Mouse (Mus musculus) forebrain, postnatal 0 days (tissue): Measurements from ENCODE around the gene 9930111J21Rik1. TPM values are rescaled to one million over a fixed set of nuclear protein-coding genes. Genes with fewer than 3 reads are reported as not detected.
"Not testable (repeated sequence)": the region's sequence is repeated elsewhere in the genome, so short reads cannot be mapped to it uniquely, and the experiment has no call there.

Experiments used
- ATAC-seq: fragments of 200-750 bp; cut with Nextera tagmentation; 2 replicates; pipeline ENCODE4 v1.8.0; 2017; ENCODE audit warnings: mild to moderate bottlenecking, moderate library complexity
- DNase-seq: peaks from one replicate; pipeline ENCODE4 v3.0.0-alpha.2; 2015
- H3K27ac ChIP-seq: fragments of 300-500 bp; sonication (generic); 2 replicates; pipeline ENCODE4 v1.5.1; 2014; ENCODE audit warnings: low read depth, mild to moderate bottlenecking, antibody characterized with exemption, low read length, moderate library complexity, mixed read lengths
- H3K27me3 ChIP-seq: fragments of 300-500 bp; sonication (generic); 2 replicates; pipeline ENCODE4 v1.6.1; 2014; ENCODE audit warnings: mild to moderate bottlenecking, low read length, mixed read lengths; ENCODE audit not compliant: insufficient read depth
- H3K36me3 ChIP-seq: fragments of 300-500 bp; sonication (generic); 2 replicates; pipeline ENCODE4 v1.6.1; 2014; ENCODE audit warnings: mild to moderate bottlenecking, moderate library complexity; ENCODE audit not compliant: insufficient read depth
- H3K4me1 ChIP-seq: fragments of 300-500 bp; sonication (generic); 2 replicates; pipeline ENCODE4 v1.6.1; 2014; ENCODE audit warnings: antibody characterized with exemption; ENCODE audit not compliant: insufficient read depth
- H3K4me2 ChIP-seq: fragments of 300-500 bp; sonication (generic); 2 replicates; pipeline ENCODE4 v1.6.1; 2014; ENCODE audit warnings: low read depth, mild to moderate bottlenecking, moderate library complexity
- H3K4me3 ChIP-seq: fragments of 300-500 bp; sonication (generic); 2 replicates; pipeline ENCODE4 v1.5.1; 2014; ENCODE audit warnings: low read depth, low read length, mixed read lengths
- H3K9ac ChIP-seq: fragments of 300-500 bp; sonication (generic); 2 replicates; pipeline ENCODE4 v1.6.1; 2014; ENCODE audit warnings: mild to moderate bottlenecking
- H3K9me3 ChIP-seq: fragments of 300-500 bp; sonication (generic); 2 replicates; pipeline ENCODE4 v1.6.1; 2016; ENCODE audit warnings: low read length
- CTCF ChIP-seq: sonication (generic); IDR thresholded peaks from 2 replicates; pipeline ENCODE4 v1.5.1; 2016; ENCODE audit warnings: antibody characterized with exemption, control low read depth, low read depth
- WGBS: fragments of 180-500 bp; shearing (Covaris S2); extraction: QIAGEN DNeasy Blood & Tissue Kit; methylation state at CpG from one replicate; pipeline ENCODE4 v1.1.7; 2014; 5-methylcytosine and 5-hydroxymethylcytosine counted together
- polyA plus RNA-seq: library from polyadenylated mRNA; unstranded; fragments of >200 nt; fragmentation: Nextera tagmentation; extraction: Ambion mirVana; gene quantifications from 2 replicates; pipeline ENCODE4 v1.2.1, GENCODE M21; 2015
- total RNA-seq: library from RNA; depleted of rRNA; stranded (reverse); fragments of >200 nt; gene quantifications from 2 replicates; pipeline ENCODE4 v1.2.3, GENCODE M21; 2014

9930111J21Rik1 gene
- total and polyA plus RNA-seq, 2 experiments from 2014 or later: 0.24 to 0.52 TPM

DNA sequence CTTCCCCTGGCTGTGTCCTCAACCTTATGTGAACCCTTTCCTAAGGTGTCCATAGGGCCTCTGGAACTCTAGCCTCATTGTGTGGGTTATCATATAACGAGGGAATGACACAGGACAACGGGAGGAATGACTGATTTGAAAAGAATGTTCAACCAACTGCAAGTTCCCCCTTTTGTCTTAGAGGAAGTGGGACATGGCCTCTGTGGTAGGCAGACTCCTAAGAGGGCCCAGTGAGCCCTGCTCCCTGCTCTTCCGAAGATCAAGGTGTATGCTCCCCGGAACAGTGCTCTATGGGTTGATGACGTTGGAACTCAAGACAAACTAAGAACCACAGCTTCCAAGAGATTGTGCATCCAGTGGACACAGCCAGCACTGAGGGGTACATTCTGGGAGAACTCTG is 55.4 kb downstream of the 9930111J21Rik1 start:
- not testable (repeated sequence) for H3K4me1 ChIP-seq, DNase-seq, H3K4me3 ChIP-seq, H3K9ac ChIP-seq, H3K27ac ChIP-seq, H3K9me3 ChIP-seq, H3K27me3 ChIP-seq, H3K36me3 ChIP-seq, H3K4me2 ChIP-seq, ATAC-seq
- 73% methylated on average over 5 of the region's 5 CpGs for WGBS

- 82% methylated on average over 3 of the region's 3 CpGs for WGBS
- H3K4me2 ChIP-seq: no peak overlapping the region
Measured at GRCm38 (mm10) chr11:48918380-48918779, 60.8 kb downstream of the 9930111J21Rik1 start.

DNA sequence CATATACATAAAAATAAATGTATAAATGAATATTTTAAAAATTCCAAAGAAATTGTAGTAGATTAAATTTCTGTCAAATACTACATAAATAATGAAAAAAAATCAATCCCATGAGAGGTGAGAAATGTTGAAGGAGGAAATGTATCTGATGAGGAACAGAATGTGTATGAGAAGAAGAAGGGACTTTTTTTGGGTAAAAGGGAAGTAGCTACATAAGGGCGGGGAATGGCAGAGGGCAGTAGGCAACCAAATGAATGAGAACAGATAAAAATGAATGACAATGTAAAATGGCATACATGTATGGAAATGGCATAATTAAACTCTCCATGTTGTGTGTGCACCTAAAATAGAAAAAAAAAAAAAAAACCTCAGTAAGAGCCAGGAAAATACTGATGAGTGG is 65.6 kb downstream of the 9930111J21Rik1 start:
- Histone ChIP-seq H3K27ac (no peak overlapping the region), H3K4me3 (no peak overlapping the region), H3K9ac (no peak overlapping the region), H3K9me3 (no peaks in the 10 kb centered on the region), H3K4me2 (no peak overlapping the region), H3K27me3 (no peaks in the 10 kb centered on the region), H3K36me3 (no peaks in the 10 kb centered on the region), H3K4me1 (no peaks in the 10 kb centered on the region)
- DNase-seq (no peak), ATAC-seq (no peak)
- TF ChIP-seq CTCF: no peak
- 98% methylated on average over 1 of the region's 1 CpGs for WGBS

More at GRCm38 (mm10) chr11:48918380-48918779, 60.8 kb downstream of the 9930111J21Rik1 start:
- Histone ChIP-seq H3K27ac (no peak overlapping the region), H3K36me3 (no peaks in the 10 kb centered on the region), H3K4me3 (no peak overlapping the region), H3K27me3 (no peaks in the 10 kb centered on the region), H3K9ac (no peak overlapping the region), H3K4me1 (no peaks in the 10 kb centered on the region), H3K9me3 (no peaks in the 10 kb centered on the region)
- DNase-seq (no peak), ATAC-seq (no peak)
- no peak for TF ChIP-seq CTCF

- Histone ChIP-seq H3K9me3 (no peaks in the 10 kb centered on the region), H3K4me3 (no peak overlapping the region), H3K9ac (no peak overlapping the region), H3K4me1 (no peaks in the 10 kb centered on the region), H3K36me3 (no peaks in the 10 kb centered on the region), H3K27ac (no peak overlapping the region), H3K27me3 (no peaks in the 10 kb centered on the region), H3K4me2 (no peak overlapping the region)
- WGBS: 61% methylated on average over 1 of the region's 1 CpGs
- DNase-seq (no peak), ATAC-seq (no peak)
- no peak for TF ChIP-seq CTCF
Measured at GRCm38 (mm10) chr11:48908459-48908858, 70.7 kb downstream of the 9930111J21Rik1 start.

GRCm38 (mm10) chr11:48902021-48902420 is 77.2 kb downstream of the 9930111J21Rik1 start, which contains the start of gene Gm5431:
TSS of gene Gm5431 (minus strand) at chr11:48902214.
- Histone ChIP-seq H3K36me3 (no peaks in the 10 kb centered on the region), H3K27me3 (no peaks in the 10 kb centered on the region), H3K4me2 (no peak within 1 kb of the TSS), H3K9me3 (no peaks in the 10 kb centered on the region), H3K27ac (no peak within 1 kb of the TSS), H3K4me3 (no peak within 1 kb of the TSS), H3K4me1 (no peaks in the 10 kb centered on the region), H3K9ac (no peak within 1 kb of the TSS)
- ATAC-seq: no peak
- 81% methylated on average over 2 of the region's 2 CpGs for WGBS
- no peak for DNase-seq
- TF ChIP-seq CTCF: no peak

DNA sequence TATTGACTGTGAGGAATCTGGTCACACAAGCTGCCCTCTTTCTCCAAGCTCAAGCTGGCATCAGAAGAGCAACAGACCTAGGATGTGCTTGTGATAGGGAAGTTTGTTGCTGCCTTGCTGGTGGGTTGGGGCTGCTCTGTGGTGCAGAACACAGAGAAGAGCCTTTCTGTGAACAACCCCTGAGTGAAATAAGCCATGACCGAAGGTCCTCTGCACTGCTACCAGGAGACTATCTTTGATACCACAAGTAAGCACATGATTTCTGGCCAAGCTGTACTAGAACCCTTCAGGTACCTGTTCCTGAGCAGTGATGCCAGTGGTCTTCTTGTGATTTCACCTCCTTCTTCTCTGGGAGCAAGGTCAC is 77.6 kb downstream of the 9930111J21Rik1 start:
- DNase-seq, H3K27me3 ChIP-seq, H3K9ac ChIP-seq, H3K9me3 ChIP-seq, H3K4me2 ChIP-seq, ATAC-seq, H3K4me1 ChIP-seq, H3K36me3 ChIP-seq, H3K4me3 ChIP-seq, H3K27ac ChIP-seq: not testable (repeated sequence)
- 100% methylated on average over 1 of the region's 1 CpGs for WGBS

DNA sequence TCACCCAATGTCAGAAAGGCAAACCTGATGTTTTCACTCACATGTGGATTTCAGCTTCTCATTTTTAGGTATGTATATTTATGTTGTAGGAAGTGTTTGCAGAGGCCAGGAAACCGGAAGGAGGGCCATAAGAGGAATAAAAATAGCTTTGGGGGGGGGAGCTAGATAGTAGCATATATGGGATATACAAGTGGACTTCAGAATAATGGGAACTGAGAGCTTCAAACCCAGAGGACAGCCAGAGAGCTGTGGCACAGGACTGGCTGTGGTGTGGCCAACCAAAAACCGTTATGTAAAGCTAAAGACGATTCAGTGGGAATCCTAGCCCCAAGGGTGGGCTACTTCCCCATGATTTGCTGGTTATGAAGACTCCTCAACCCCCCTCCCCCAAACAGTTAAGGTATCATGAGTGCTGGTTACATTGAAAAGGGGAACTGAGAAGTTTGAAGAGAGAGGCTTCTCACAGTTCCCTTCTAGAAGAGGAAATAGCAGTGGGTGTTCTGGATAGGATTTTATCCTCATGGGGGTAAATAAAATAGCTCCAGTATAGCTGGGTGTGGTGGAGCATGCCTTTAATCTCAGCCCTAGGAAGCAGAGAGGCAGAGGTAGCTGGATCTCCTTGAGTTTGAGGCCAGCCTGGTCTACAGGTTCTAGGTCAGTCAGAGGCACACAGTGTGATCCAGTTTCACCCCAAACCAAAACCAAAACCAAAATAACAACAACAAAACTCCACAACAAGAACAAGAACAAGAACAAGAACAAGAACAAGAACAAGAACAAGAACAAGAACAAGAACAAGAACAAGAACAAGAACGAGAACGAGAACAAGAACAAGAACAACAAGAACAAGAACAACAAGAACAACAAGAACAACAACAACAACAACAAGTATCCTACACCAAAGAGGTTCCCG is 78.3 kb downstream of the 9930111J21Rik1 start:
- not testable (repeated sequence) for H3K4me1 ChIP-seq
- WGBS: 82% methylated on average over 6 of the region's 6 CpGs

More for the DNA sequence above, 78.3 kb downstream of the 9930111J21Rik1 start:
- H3K9me3 ChIP-seq, H3K36me3 ChIP-seq, ATAC-seq, H3K27ac ChIP-seq, H3K9ac ChIP-seq, H3K4me2 ChIP-seq, DNase-seq, H3K4me3 ChIP-seq, H3K27me3 ChIP-seq: not testable (repeated sequence)
